Mouse (Mus musculus) left cerebral cortex, postnatal 25 days (tissue): ENCODE measurements at regions not wholly inside any gene's neighbourhood (a gene's known extent, or its start where the extent isn't known, plus 50 kb on each side); places are given as distances from the start of the nearest gene placed in this dataset.

Experiments used
- DNase-seq, 2 experiments: peaks; one replicate each; pipeline ENCODE4 v3.0.0; 2022; ENCODE audit warnings: low spot score in 2 of 2, mixed read lengths in 1 of 2
- intact Hi-C: fragments of 180-260 bp; cut with DNase I; formaldehyde crosslinking; loops from one replicate; pipeline ENCODE4 v1.15.1; 2025

- intact Hi-C loops = no loop called here
- peak; percentile 84 to 87 for DNase-seq
These were observed 60.0 kb downstream of the Ubiad1 start for GRCm38 (mm10) chr4:148384251-148385230.

DNA sequence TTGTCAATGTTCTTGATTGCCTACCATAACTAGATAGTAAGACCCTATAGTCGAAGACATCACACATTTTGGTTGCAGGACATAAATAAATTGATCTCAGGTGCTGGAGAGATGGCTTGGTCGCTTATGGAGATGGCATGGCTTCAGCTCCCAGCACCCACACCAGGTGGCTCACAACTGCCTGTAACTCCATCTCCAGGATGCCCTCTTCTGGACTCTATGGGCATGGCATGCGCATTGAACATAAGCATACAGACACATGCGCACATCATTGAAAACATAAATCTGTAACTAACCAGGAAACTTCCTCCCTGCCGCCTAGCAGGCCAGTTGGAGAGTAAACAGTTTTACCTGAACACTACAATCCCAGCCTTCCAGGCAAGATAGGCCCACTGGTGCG lies 64.0 kb downstream of the Ubiad1 start:
- no peak for DNase-seq
- intact Hi-C loops = no loop called here

DNA sequence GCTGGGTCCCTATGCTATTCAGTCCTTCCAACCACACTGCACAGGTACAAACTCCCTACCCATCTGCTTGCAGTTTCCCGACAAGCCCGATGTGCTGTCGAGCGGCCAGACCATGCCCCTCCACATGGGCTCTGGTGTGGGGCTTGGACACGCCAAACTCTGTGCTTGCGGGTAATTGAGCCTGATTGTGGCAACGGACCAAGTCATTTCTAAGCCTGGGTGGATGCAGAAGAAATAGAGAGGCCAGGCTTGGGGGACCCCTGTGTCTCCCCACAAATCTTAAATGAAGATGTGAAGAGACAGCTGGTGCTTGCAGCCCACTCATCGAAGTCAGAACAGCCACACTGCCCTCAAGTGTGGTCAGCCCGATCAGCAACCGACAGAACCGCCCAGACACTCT lies 66.1 kb downstream of the Ubiad1 start:
- intact Hi-C loops = no loop called here
- no peak for DNase-seq

DNA sequence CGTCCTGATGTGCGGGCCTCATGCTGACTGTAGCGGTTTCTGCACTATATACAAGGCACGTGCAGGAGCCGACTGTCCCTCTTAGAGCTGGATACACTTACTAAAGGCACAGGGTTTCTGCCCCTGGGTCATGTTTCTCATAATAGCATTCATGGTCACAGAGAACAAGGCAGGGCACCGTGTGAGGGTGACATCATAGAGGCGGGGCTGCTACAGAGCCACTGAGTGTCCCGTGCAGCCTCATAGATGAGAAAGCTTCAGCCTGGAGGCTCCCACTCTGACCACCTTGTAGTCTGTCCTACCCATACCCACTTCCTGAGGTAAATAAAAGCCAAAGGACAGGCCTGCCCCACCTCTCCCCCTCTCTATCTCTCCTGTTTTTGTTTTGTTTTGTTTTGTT lies 67.2 kb downstream of the Ubiad1 start:
- DNase-seq = no peak
- intact Hi-C loops = no loop called here

DNA sequence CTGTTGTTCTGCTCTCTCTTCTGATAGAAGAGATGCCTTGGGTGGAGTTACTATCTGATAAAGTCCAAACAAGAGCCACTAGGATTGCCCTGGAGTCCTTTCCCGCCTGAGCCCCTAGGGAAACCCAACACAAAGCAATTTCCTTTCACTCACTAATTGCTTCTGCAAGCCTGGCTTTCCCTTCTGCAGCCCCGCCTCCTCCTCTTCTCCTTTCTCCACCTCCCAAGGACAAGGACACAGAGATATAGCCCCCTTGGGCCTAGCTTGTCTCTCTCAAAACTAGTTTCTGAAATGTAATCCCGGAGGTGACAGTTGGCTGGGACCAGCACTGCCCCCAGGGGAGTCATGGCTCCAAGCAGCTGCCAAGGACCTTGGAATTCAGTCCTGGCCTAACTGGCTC lies 68.1 kb downstream of the Ubiad1 start:
- intact Hi-C loops = no loop called here
- DNase-seq = no peak

- intact Hi-C loops = no loop called here
- DNase-seq = no peak
These were observed 73.1 kb downstream of the Ubiad1 start for GRCm38 (mm10) chr4:148371489-148371888.

DNA sequence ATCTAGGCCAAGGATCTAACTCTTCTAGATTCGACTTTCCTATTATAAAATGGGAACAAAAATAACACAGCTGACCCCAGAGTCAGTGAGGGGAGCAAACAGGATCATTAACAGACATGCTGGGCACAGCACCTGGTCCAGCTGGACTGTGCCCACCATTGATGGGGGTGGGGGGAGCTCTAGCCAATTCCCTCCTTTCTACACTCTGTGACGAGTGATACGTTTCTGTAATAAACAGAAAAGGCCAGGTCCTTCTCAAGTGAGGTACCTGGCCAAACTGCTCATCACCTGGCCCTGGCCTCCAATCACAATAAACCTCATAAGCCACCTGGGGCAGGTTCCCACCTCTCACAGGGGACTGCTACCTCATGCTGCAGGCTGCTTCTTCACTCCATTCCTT lies 76.9 kb downstream of the Ubiad1 start:
- no peak for DNase-seq
- intact Hi-C loops = no loop called here

DNA sequence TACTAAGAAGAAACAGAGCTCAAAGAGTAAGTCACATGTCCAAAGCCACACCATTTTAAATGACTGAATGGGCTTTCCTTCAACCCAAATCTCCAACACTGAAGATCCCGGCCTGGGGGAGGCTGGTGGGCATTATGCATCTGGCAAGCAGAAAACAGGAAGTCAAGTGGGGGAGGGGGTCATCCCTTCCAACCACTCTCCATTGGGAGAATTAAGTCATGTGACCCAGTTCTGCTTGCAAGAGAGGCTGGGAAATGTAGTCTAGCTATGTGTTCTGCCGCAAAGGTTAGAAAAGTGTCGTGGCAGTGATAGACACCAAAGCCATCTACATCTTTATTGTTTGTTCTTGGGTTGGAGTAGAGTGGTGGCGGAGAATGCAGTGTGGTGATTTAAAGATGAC lies 78.0 kb upstream of the Disp3 start:
- DNase-seq = no peak
- intact Hi-C loops = no loop called here

- intact Hi-C loops = no loop called here
- DNase-seq = no peak
These were observed 75.8 kb upstream of the Disp3 start for GRCm38 (mm10) chr4:148363366-148364121.

DNA sequence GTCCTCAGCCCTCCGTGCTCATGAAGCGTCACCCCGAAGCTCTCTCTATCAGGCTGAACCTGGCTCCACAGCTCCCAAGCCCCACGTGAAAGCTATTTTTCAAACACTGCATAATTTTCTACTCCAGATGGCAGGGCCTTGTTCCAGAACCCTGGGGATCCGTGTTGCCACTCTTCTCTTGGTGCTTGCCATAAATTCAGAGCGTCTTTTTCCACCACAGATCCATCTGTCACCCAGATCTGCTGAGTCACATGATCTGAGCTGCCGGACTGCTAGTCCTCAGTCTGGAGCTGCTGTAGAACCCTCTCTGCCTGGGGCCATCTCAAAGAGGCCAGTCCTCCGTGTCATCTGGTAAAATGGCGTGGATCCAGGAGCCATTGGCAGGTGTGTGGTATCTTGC lies 73.2 kb upstream of the Disp3 start:
- intact Hi-C loops = loop anchor here (2.0 kb wide), 1 partner anchor 64 kb away; no protein-coding TSS in a partner anchor
- peak; percentile 69 to 95 for DNase-seq

- DNase-seq = no peak
- intact Hi-C loops = loop anchor here (5.0 kb wide), 2 partner anchors 74 to 146 kb away; no protein-coding TSS in a partner anchor
These were observed 70.6 kb upstream of the Disp3 start for GRCm38 (mm10) chr4:148358336-148358735.

GRCm38 (mm10) chr4:148357221-148357621 lies 69.5 kb upstream of the Disp3 start:
- intact Hi-C loops = loop anchor here (5.0 kb wide), 2 partner anchors 75 to 145 kb away; no protein-coding TSS in a partner anchor
- peak in 1 of 2 experiments; percentile 25 for DNase-seq

GRCm38 (mm10) chr4:148356654-148357053 lies 68.9 kb upstream of the Disp3 start:
- DNase-seq = peak; percentile 18 to 51
- intact Hi-C loops = loop anchor here (5.0 kb wide), 2 partner anchors 76 to 144 kb away; no protein-coding TSS in a partner anchor

GRCm38 (mm10) chr4:148353969-148354368 lies 66.2 kb upstream of the Disp3 start:
- intact Hi-C loops = no loop called here
- DNase-seq = peak in 1 of 2 experiments; percentile 15

DNA sequence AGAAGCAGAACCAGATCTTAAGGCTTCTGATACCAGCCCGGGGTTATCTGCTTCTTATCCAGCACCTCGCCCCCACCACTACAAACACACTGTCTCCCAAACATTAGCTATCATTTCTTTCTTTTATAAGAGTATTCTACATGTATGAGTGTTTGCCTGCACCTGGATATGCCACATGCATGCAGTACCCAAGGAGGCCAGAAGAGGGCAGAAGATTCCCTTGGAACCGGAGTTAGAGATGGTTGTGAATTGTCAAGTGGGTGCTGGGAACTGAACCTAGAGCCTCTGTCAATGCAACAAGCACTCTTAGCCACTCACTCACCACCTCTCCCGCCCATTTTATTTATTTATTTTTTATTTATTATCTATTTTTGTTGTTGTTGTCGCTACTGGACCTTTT lies 64.9 kb upstream of the Disp3 start:
- DNase-seq = no peak
- intact Hi-C loops = no loop called here

GRCm38 (mm10) chr4:148341531-148342157 lies 53.9 kb upstream of the Disp3 start:
- intact Hi-C loops = no loop called here
- DNase-seq = no peak

DNA sequence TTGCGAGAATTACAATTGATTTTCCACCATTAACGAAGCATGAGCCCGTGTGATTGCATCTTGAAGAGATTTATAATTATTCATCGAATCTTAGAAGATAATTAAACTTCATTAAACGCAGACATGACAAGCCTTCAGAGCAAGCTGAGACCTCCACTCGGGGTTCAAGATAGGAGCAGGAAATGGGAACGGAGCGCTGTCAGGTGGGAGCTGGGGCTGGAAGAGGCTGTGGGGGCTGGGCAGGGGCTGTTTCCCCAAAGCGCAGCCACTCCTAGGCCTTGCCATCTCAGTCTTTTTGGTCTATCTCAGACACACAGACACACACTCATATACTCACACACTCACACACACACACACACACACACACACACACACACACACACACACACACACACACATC lies 52.6 kb upstream of the Disp3 start:
- no peak for DNase-seq
- intact Hi-C loops = no loop called here

GRCm38 (mm10) chr4:148337890-148338880 lies 50.4 kb upstream of the Disp3 start:
- DNase-seq = peak in 1 of 2 experiments; percentile 50
- intact Hi-C loops = loop anchor here (5.0 kb wide), 1 partner anchor 89 kb away; no protein-coding TSS in a partner anchor
